In genomic region chr7:51227136-51227535, GRCm38 (mm10) we compare ENCODE assay signal across 16 mouse cellular contexts.
DNase-seq lines count a peak whose midpoint lies in the region; ATAC-seq and TF ChIP-seq lines count a peak whose summit lies in the region.
"Had no signal": no experiment of that assay in that cellular context is flagged by ENCODE, and none has a peak within 500 bp of the region (broad histone marks: within the 10 kb centered on the region; RNA-seq: fewer than 3 reads in every experiment).

No protein-coding gene starts in this region.

- WGBS in embryonic facial prominence, embryonic 14.5 days, result 59% methylated on average over 5 of the region's 5 CpGs
- WGBS in embryonic facial prominence, embryonic 10.5 days, result 80% methylated on average over 5 of the region's 5 CpGs
- 54% methylated on average over 5 of the region's 5 CpGs for WGBS in heart, adult 2 months

- ATAC-seq in embryonic facial prominence, embryonic 14.5 days (ENCODE audit: low read depth), result no peak
- ATAC-seq: Patski had no signal

- H3K4me2 ChIP-seq in embryonic facial prominence, embryonic 14.5 days (ENCODE audit: low read depth, low read length), result no peak overlapping the region
- H3K4me2 ChIP-seq: heart, embryonic 11.5 days had no signal

- H3K27me3 ChIP-seq in embryonic facial prominence, embryonic 14.5 days (replicated peaks; ENCODE audit: control insufficient read depth, insufficient read depth, low read length), result no peaks in the 10 kb centered on the region
- no peaks in the 10 kb centered on the region for H3K27me3 ChIP-seq in embryonic facial prominence, embryonic 10.5 days (replicated peaks; ENCODE audit: low read depth, poor library complexity, severe bottlenecking)
- H3K27me3 ChIP-seq in heart, adult 2 months (ENCODE audit: control insufficient read depth, insufficient read depth, low read length), result no peaks in the 10 kb centered on the region
- H3K27me3 ChIP-seq: Patski had no signal

- no peaks in the 10 kb centered on the region for H3K4me1 ChIP-seq in embryonic facial prominence, embryonic 14.5 days (ENCODE audit: control insufficient read depth, insufficient read depth, low read length)
- no peaks in the 10 kb centered on the region for H3K4me1 ChIP-seq in embryonic facial prominence, embryonic 10.5 days
- H3K4me1 ChIP-seq in heart, adult 2 months (ENCODE audit: control insufficient read depth, insufficient read depth, low read length), result no peaks in the 10 kb centered on the region
- H3K4me1 ChIP-seq: midbrain, embryonic 10.5 days had no signal

- no peak overlapping the region for H3K27ac ChIP-seq in embryonic facial prominence, embryonic 14.5 days (replicated peaks; ENCODE audit: low read depth, low read length)
- H3K27ac ChIP-seq in embryonic facial prominence, embryonic 10.5 days (replicated peaks), result no peak overlapping the region
- no peak overlapping the region for H3K27ac ChIP-seq in heart, adult 2 months
- H3K27ac ChIP-seq: liver, embryonic 14.5 days; midbrain, embryonic 10.5 days had no signal

- TF ChIP-seq POLR2A in heart, adult 2 months (IDR thresholded peaks at IDR 0.05; ENCODE audit: insufficient read depth, low read depth, low read length), result no peak

- H3K9ac ChIP-seq in embryonic facial prominence, embryonic 14.5 days (ENCODE audit: low read depth, low read length), result no peak overlapping the region
- H3K9ac ChIP-seq in heart, adult 2 months (ENCODE audit: low read depth, low read length), result no peak overlapping the region
- H3K9ac ChIP-seq: liver, embryonic 14.5 days had no signal

- no peak overlapping the region for H3K4me3 ChIP-seq in embryonic facial prominence, embryonic 14.5 days (ENCODE audit: low read depth, low read length)
- no peak overlapping the region for H3K4me3 ChIP-seq in embryonic facial prominence, embryonic 10.5 days
- H3K4me3 ChIP-seq in heart, adult 2 months, result no peak overlapping the region
- H3K4me3 ChIP-seq: midbrain, embryonic 10.5 days had no signal

- TF ChIP-seq CTCF in heart, adult 2 months (IDR thresholded peaks at IDR 0.05), result no peak

- intact Hi-C loops in heart, adult 2 months (cut with DNase I), result no loop called here

- peak; percentile 18 for DNase-seq in embryonic facial prominence, embryonic 14.5 days (ENCODE audit: low spot score)
- DNase-seq in embryonic facial prominence, embryonic 10.5 days (ENCODE audit: low spot score), result no peak
- DNase-seq in layer of hippocampus, adult 11-12 months (ENCODE audit: low spot score), result peak; percentile 13
- no peak for DNase-seq in layer of hippocampus, adult 9-10 months (ENCODE audit: low spot score)
- peak; percentile 7 for DNase-seq in layer of hippocampus, adult 9-11 months
- DNase-seq in right cerebral cortex, postnatal 25 days, result peak; percentile 32
- DNase-seq in spleen, postnatal 36 days (ENCODE audit: low spot score in 2 of 2), result no peak
- no peak for DNase-seq in heart, adult 2 months
- DNase-seq: cerebellum, adult 9-11 months; gastrocnemius, postnatal 14 days; heart, postnatal 36 days; kidney, postnatal 14 days had no signal

- no peaks in the 10 kb centered on the region for H3K79me2 ChIP-seq in heart, adult 2 months (replicated peaks; ENCODE audit: control insufficient read depth, insufficient read depth, low read length)

- no peak for TF ChIP-seq EP300 in heart, adult 2 months (IDR thresholded peaks at IDR 0.05; ENCODE audit: insufficient read depth, low read depth, low read length)

- H3K36me3 ChIP-seq in embryonic facial prominence, embryonic 14.5 days (ENCODE audit: control insufficient read depth, insufficient read depth, low read length), result no peaks in the 10 kb centered on the region
- H3K36me3 ChIP-seq in embryonic facial prominence, embryonic 10.5 days (replicated peaks), result no peaks in the 10 kb centered on the region
- H3K36me3 ChIP-seq in heart, adult 2 months (ENCODE audit: control insufficient read depth, insufficient read depth, low read length), result no peaks in the 10 kb centered on the region
- H3K36me3 ChIP-seq: midbrain, embryonic 10.5 days had no signal

- H3K9me3 ChIP-seq in embryonic facial prominence, embryonic 14.5 days (ENCODE audit: control insufficient read depth, low read length), result no peaks in the 10 kb centered on the region
- no peaks in the 10 kb centered on the region for H3K9me3 ChIP-seq in embryonic facial prominence, embryonic 10.5 days
- H3K9me3 ChIP-seq: midbrain, embryonic 10.5 days had no signal

Comparison
In these comparisons a context has a peak if more than half of its experiments do, and no peak if none do; other contexts are left out.
1. DNase-seq: peak in embryonic facial prominence, embryonic 14.5 days (single experiment), layer of hippocampus, adult 11-12 months (single experiment), layer of hippocampus, adult 9-11 months (single experiment) and right cerebral cortex, postnatal 25 days (single experiment); none in embryonic facial prominence, embryonic 10.5 days (single experiment), layer of hippocampus, adult 9-10 months (single experiment), spleen, postnatal 36 days (0 of 2) and heart, adult 2 months (0 of 2).